Mouse (Mus musculus): ENCODE data around the gene Zfp691. TPM values are rescaled to one million over a fixed set of nuclear protein-coding genes. Genes with fewer than 3 reads are reported as not detected.

Zfp691 gene
- polyA plus RNA-seq, 1 experiment from 2014 or later: 5.1 TPM

DNA sequence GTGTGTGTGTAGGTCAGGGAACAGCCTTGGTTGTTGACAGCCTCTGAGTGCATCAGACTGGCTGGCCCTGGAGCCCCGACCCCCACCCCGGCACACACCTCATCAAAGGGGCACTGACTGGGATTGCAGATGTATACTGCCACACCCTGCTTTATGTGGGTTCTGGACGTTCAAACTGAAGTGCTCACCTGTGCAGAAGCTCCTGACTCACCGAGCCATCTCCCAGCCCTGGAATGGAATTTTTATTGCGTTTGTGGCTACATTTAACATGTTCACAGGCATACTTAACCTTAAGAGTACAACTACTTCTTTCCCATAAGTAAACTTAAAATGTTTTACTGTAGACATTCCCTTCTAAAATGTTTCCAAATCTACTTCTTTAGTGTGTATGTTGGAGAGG, 16.1 kb downstream of the Zfp691 start:
- no peaks in the 10 kb centered on the region for H3K4me1 ChIP-seq (ENCODE audit: control insufficient read depth, insufficient read depth, low read length)
- no peak overlapping the region for H3K27ac ChIP-seq (replicated peaks; ENCODE audit: low read depth, low read length)
- H3K4me2 ChIP-seq (ENCODE audit: low read depth, low read length): no peak overlapping the region
- H3K9ac ChIP-seq (ENCODE audit: low read depth, low read length): no peak overlapping the region
- no peaks in the 10 kb centered on the region for H3K36me3 ChIP-seq (ENCODE audit: control insufficient read depth, insufficient read depth, low read length)
- H3K27me3 ChIP-seq (replicated peaks; ENCODE audit: control insufficient read depth, insufficient read depth, low read length): no peaks in the 10 kb centered on the region
- H3K9me3 ChIP-seq (ENCODE audit: control insufficient read depth, low read length): no peaks in the 10 kb centered on the region
- WGBS: 78% methylated on average over 5 of the region's 5 CpGs
- DNase-seq (ENCODE audit: low spot score) (no peak), ATAC-seq (ENCODE audit: low read depth) (no peak)
- no peak overlapping the region for H3K4me3 ChIP-seq (ENCODE audit: low read depth, low read length)

DNA sequence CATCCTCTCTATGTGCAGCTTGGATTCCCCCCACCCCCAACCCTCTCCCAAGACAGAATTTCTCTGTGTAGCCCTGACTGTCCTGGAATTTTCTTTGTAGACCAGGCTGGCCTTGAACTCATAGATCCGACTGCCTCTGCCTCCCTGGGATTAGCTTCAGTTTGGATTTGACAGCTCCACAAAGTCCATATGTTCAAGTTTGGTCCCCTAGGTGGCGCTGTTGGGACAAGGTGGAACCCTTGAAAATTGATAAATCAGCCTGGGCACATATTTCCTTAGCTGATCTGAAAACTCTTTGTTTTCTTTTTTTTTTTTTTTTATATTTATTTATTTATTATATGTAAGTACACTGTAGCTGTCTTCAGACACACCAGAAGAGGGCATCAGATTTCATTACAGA, 16.8 kb downstream of the Zfp691 start:
- ATAC-seq (ENCODE audit: low read depth) (no peak), DNase-seq (ENCODE audit: low spot score) (no peak)
- WGBS: 29% methylated on average over 2 of the region's 2 CpGs
- Histone ChIP-seq H3K27me3 (replicated peaks; ENCODE audit: control insufficient read depth, insufficient read depth, low read length) (no peaks in the 10 kb centered on the region), H3K36me3 (ENCODE audit: control insufficient read depth, insufficient read depth, low read length) (no peaks in the 10 kb centered on the region), H3K4me2 (ENCODE audit: low read depth, low read length) (no peak overlapping the region), H3K27ac (replicated peaks; ENCODE audit: low read depth, low read length) (no peak overlapping the region), H3K4me3 (ENCODE audit: low read depth, low read length) (no peak overlapping the region), H3K4me1 (ENCODE audit: control insufficient read depth, insufficient read depth, low read length) (no peaks in the 10 kb centered on the region), H3K9ac (ENCODE audit: low read depth, low read length) (no peak overlapping the region), H3K9me3 (ENCODE audit: control insufficient read depth, low read length) (no peaks in the 10 kb centered on the region)

DNA sequence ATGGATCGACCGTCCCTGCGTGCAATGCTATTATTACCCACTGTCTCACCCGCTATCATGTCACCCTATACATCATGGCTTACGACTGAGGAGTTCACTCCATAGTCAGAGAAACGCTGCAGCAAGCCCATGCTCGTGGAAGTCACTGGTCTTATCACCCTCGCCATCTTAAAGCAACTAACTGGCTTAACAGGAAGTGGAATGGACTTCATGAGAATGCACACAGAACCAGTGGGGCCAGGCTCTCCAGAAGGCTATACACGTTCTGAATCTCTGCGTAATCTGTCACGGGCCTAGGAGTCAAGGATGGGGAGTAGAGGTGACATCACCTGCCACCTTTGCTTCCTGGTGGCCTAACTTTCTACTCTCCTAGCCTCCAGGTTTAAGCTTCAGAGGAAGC, 25.3 kb downstream of the Zfp691 start:
- H3K27me3 ChIP-seq (replicated peaks; ENCODE audit: control insufficient read depth, insufficient read depth, low read length): no peaks in the 10 kb centered on the region
- H3K4me2 ChIP-seq (ENCODE audit: low read depth, low read length): no peak overlapping the region
- 85% methylated on average over 11 of the region's 11 CpGs for WGBS
- DNase-seq (ENCODE audit: low spot score) (no peak), ATAC-seq (ENCODE audit: low read depth) (no peak)
- no peaks in the 10 kb centered on the region for H3K4me1 ChIP-seq (ENCODE audit: control insufficient read depth, insufficient read depth, low read length)
- H3K36me3 ChIP-seq (ENCODE audit: control insufficient read depth, insufficient read depth, low read length): no peaks in the 10 kb centered on the region
- no peak overlapping the region for H3K4me3 ChIP-seq (ENCODE audit: low read depth, low read length)
- H3K9me3 ChIP-seq (ENCODE audit: control insufficient read depth, low read length): no peaks in the 10 kb centered on the region
- H3K27ac ChIP-seq (replicated peaks; ENCODE audit: low read depth, low read length): no peak overlapping the region
- no peak overlapping the region for H3K9ac ChIP-seq (ENCODE audit: low read depth, low read length)

DNA sequence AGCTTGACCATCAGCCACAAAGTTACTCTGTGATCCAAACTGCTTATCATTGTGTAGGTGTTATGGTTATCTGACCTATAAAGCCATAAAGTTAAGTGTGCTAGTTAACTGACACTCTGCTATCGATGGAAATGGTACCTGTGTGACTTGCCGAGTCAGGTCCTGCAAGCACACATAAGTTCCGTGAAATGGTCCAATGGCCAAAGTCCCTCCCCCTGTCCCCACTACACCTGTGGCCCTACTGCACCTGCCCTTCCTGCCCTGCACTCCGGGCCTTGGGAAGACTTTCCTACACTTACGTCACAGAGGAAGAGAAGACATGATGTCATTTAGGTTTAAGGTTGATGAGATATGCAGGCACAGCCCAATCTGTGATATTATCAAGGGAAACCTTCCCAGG, 26.6 kb downstream of the Zfp691 start:
- no peaks in the 10 kb centered on the region for H3K4me1 ChIP-seq (ENCODE audit: control insufficient read depth, insufficient read depth, low read length)
- no peaks in the 10 kb centered on the region for H3K36me3 ChIP-seq (ENCODE audit: control insufficient read depth, insufficient read depth, low read length)
- H3K27ac ChIP-seq (replicated peaks; ENCODE audit: low read depth, low read length): no peak overlapping the region
- no peak overlapping the region for H3K4me2 ChIP-seq (ENCODE audit: low read depth, low read length)
- no peaks in the 10 kb centered on the region for H3K27me3 ChIP-seq (replicated peaks; ENCODE audit: control insufficient read depth, insufficient read depth, low read length)
- H3K4me3 ChIP-seq (ENCODE audit: low read depth, low read length): no peak overlapping the region
- H3K9ac ChIP-seq (ENCODE audit: low read depth, low read length): no peak overlapping the region
- 92% methylated on average over 5 of the region's 5 CpGs for whole genome bisulfite sequencing
- no peak for DNase-seq (ENCODE audit: low spot score)
- ATAC-seq (ENCODE audit: low read depth): no peak
- no peaks in the 10 kb centered on the region for H3K9me3 ChIP-seq (ENCODE audit: control insufficient read depth, low read length)

DNA sequence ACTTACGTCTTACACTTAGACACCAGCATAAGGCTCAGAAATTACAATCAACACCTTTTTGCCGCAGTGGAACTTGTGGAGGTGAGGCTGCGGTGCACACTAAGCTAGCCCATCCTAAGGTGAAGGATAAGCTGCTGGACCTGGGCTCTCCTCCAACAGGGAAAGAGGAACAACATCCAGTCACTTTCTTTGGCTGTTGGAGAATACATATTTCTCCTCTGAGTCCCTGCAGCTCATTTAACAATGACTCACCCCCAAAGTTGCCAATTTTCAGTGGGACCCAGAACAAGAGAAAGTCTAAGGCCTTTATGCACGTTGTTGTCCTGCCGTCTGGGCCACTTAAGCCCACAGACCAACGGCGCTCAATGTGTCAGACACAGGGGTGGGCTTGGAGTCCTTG, 27.2 kb downstream of the Zfp691 start:
- H3K4me3 ChIP-seq (ENCODE audit: low read depth, low read length): no peak overlapping the region
- H3K27me3 ChIP-seq (replicated peaks; ENCODE audit: control insufficient read depth, insufficient read depth, low read length): no peaks in the 10 kb centered on the region
- no peak overlapping the region for H3K9ac ChIP-seq (ENCODE audit: low read depth, low read length)
- no peaks in the 10 kb centered on the region for H3K36me3 ChIP-seq (ENCODE audit: control insufficient read depth, insufficient read depth, low read length)
- H3K4me2 ChIP-seq (ENCODE audit: low read depth, low read length): no peak overlapping the region
- no peak overlapping the region for H3K27ac ChIP-seq (replicated peaks; ENCODE audit: low read depth, low read length)
- H3K4me1 ChIP-seq (ENCODE audit: control insufficient read depth, insufficient read depth, low read length): no peaks in the 10 kb centered on the region
- no peak for DNase-seq (ENCODE audit: low spot score)
- WGBS: 78% methylated on average over 7 of the region's 7 CpGs
- ATAC-seq (ENCODE audit: low read depth): no peak
- no peaks in the 10 kb centered on the region for H3K9me3 ChIP-seq (ENCODE audit: control insufficient read depth, low read length)

DNA sequence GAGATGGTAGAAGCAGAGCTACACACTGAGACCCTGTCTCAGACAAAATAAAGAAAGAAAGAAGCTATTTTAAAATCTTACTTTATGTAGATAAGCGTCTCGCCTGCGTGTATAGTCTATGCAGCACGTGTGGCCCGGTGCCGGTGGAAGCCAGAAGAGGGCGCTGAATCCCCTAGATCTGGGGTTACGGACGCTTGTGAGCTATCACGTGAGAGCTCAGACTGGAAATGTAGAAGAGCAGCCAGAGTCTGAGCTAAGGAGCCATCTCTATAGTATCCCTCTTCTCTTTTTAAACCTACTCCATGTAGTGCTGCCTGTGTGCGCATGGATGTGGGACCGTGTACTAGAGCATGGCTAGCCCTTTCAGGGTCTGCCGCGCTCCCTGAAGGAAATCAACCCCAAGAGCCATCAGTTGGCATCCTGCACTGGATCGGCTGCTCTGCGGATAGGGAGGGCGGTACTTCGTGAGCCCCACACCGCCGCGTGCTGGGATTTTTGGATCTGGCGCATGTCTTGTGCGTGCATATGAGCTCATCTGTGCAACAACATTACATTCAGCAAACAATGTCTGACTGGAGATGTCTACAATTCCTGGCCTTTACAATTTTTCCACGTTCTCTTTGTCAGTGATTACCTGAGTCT, 31.6 kb downstream of the Zfp691 start:
- DNase-seq (ENCODE audit: low spot score) (peak; percentile 87), ATAC-seq (ENCODE audit: low read depth) (peak; percentile 84)
- H3K27me3 ChIP-seq (replicated peaks; ENCODE audit: control insufficient read depth, insufficient read depth, low read length): no peaks in the 10 kb centered on the region
- H3K9ac ChIP-seq (ENCODE audit: low read depth, low read length): 0 out of 2 replicates have a peak overlapping the region, but pooled peaks have one; percentile 25
- H3K4me3 ChIP-seq (ENCODE audit: low read depth, low read length): peak overlapping the region; percentile 20; the same call in 1 of the 2 replicates
- peaks cover 6% of the 10 kb centered on the region for H3K36me3 ChIP-seq (ENCODE audit: control insufficient read depth, insufficient read depth, low read length)
- peak overlapping the region; percentile 46 for H3K4me2 ChIP-seq (ENCODE audit: low read depth, low read length)
- H3K9me3 ChIP-seq (ENCODE audit: control insufficient read depth, low read length): no peaks in the 10 kb centered on the region
- 40% methylated on average over 24 of the region's 24 CpGs for WGBS
- H3K27ac ChIP-seq (replicated peaks; ENCODE audit: low read depth, low read length): peak overlapping the region; percentile 66
- no peaks in the 10 kb centered on the region; the same call in 1 of the 2 replicates for H3K4me1 ChIP-seq (ENCODE audit: control insufficient read depth, insufficient read depth, low read length)

DNA sequence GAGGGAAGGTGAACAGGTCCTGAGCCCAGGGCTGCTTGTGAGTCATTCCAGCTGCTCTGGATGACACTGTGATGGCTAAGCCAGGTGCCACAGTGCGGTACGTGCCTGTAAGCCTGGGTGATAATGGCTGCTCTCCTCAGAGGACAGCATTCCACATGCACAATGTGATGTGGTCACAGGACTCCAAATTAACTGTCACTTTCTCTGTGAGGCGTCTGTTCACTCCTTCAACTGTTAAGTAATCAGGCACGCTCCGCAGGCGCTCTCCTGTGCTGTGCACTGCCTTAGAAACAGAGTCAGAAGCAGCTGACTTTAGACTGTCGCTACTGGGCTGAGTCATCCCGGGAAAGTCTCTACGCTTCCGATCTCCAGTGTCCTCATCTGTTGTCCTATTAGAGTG, 32.8 kb downstream of the Zfp691 start:
- H3K9ac ChIP-seq (ENCODE audit: low read depth, low read length): no peak overlapping the region
- 58% methylated on average over 9 of the region's 10 CpGs for WGBS
- DNase-seq (ENCODE audit: low spot score) (peak; percentile 23), ATAC-seq (ENCODE audit: low read depth) (0 out of 2 replicates have a peak, but pooled peaks have one; percentile 5)
- peaks cover 18% of the 10 kb centered on the region for H3K36me3 ChIP-seq (ENCODE audit: control insufficient read depth, insufficient read depth, low read length)
- no peak overlapping the region for H3K4me3 ChIP-seq (ENCODE audit: low read depth, low read length)
- no peak overlapping the region for H3K27ac ChIP-seq (replicated peaks; ENCODE audit: low read depth, low read length)
- H3K27me3 ChIP-seq (replicated peaks; ENCODE audit: control insufficient read depth, insufficient read depth, low read length): no peaks in the 10 kb centered on the region
- no peaks in the 10 kb centered on the region; the same call in 1 of the 2 replicates for H3K4me1 ChIP-seq (ENCODE audit: control insufficient read depth, insufficient read depth, low read length)
- H3K9me3 ChIP-seq (ENCODE audit: control insufficient read depth, low read length): no peaks in the 10 kb centered on the region
- no peak overlapping the region for H3K4me2 ChIP-seq (ENCODE audit: low read depth, low read length)

DNA sequence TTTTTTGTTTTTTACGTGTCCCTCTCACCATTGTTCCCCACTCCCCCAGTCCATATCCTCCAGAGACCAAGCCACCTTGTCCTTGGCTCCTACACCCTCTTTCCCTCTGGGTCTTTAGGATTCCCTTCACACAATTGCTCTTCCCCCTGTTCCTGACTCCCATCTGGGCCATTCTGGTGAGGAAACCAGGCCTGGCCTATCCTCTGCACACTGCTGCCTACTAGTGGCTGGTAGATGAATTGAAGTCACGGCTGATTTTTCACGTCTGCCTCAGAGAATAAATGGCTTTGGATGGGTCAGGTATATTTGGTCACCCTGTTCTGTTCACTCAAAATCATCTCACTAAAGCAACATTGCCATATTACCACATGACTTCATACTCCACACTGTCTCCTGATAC, 33.9 kb downstream of the Zfp691 start:
- DNase-seq (ENCODE audit: low spot score) (no peak), ATAC-seq (ENCODE audit: low read depth) (no peak)
- Histone ChIP-seq H3K4me2 (ENCODE audit: low read depth, low read length) (no peak overlapping the region), H3K27ac (replicated peaks; ENCODE audit: low read depth, low read length) (no peak overlapping the region), H3K9me3 (ENCODE audit: control insufficient read depth, low read length) (no peaks in the 10 kb centered on the region), H3K36me3 (ENCODE audit: control insufficient read depth, insufficient read depth, low read length) (peaks cover 28% of the 10 kb centered on the region), H3K4me3 (ENCODE audit: low read depth, low read length) (no peak overlapping the region), H3K27me3 (replicated peaks; ENCODE audit: control insufficient read depth, insufficient read depth, low read length) (no peaks in the 10 kb centered on the region), H3K4me1 (ENCODE audit: control insufficient read depth, insufficient read depth, low read length) (no peaks in the 10 kb centered on the region; the same call in 1 of the 2 replicates), H3K9ac (ENCODE audit: low read depth, low read length) (no peak overlapping the region)
- WGBS: 51% methylated on average over 3 of the region's 3 CpGs

DNA sequence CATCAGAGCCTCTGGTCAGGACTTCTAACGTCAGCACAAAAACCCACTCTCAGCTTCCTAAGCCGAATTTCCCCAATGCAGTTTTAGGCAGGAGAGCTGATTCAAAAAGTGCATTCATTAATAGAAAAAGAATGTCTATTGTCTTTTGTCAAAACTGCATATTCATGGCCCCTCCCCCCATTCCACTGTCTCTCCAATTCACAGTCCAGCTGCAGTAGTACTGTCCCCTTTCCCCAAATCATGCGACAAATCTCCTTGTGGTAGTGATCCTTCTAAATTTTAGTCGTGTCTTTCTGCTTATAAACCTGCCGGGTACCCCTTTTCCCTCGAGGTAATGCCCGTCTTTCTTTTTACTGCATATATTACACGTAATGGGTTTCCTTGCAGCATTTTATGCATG, 35.2 kb downstream of the Zfp691 start:
- H3K4me1 ChIP-seq (ENCODE audit: control insufficient read depth, insufficient read depth, low read length): no peaks in the 10 kb centered on the region; the same call in 1 of the 2 replicates
- ATAC-seq (ENCODE audit: low read depth) (no peak), DNase-seq (ENCODE audit: low spot score) (no peak)
- 54% methylated on average over 8 of the region's 8 CpGs for WGBS
- no peak overlapping the region for H3K9ac ChIP-seq (ENCODE audit: low read depth, low read length)
- H3K9me3 ChIP-seq (ENCODE audit: control insufficient read depth, low read length): no peaks in the 10 kb centered on the region
- peak overlapping the region; percentile 49; the same call in 1 of the 2 replicates for H3K4me2 ChIP-seq (ENCODE audit: low read depth, low read length)
- H3K27ac ChIP-seq (replicated peaks; ENCODE audit: low read depth, low read length): no peak overlapping the region; the same call in 1 of the 2 replicates
- no peak overlapping the region for H3K4me3 ChIP-seq (ENCODE audit: low read depth, low read length)
- H3K27me3 ChIP-seq (replicated peaks; ENCODE audit: control insufficient read depth, insufficient read depth, low read length): no peaks in the 10 kb centered on the region
- peaks cover 42% of the 10 kb centered on the region for H3K36me3 ChIP-seq (ENCODE audit: control insufficient read depth, insufficient read depth, low read length)
